Mouse (Mus musculus): ENCODE results near the gene Ppm1h.

Gene Ppm1h

DNA sequence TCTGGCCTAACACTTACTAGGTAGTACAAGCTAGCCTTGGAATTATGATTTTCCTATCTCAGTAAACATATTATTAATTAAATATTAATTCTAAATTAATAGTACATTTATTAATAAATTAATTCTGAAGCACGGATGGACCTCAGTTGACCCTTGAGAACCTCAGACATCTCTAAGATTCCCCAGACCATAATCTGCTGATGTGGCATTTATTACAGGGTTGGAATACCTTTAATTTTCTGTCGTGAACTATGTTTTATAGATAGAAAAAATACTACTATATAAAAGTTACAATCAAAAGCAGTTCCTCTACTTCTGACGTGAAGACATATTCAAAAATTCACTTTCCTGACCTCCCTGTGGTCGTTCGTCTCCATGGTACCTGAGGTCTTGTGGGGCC lies 19.8 kb downstream of the Ppm1h start:
- DNase-seq (ENCODE audit: low read depth, low spot score) = no peak

- DNase-seq (ENCODE audit: low read depth, low spot score) = no peak
These were observed 26.3 kb downstream of the Ppm1h start for GRCm38 (mm10) chr10:122704901-122705300.

GRCm38 (mm10) chr10:122705457-122705856 lies 26.9 kb downstream of the Ppm1h start:
- no peak for DNase-seq (ENCODE audit: low read depth, low spot score)

DNA sequence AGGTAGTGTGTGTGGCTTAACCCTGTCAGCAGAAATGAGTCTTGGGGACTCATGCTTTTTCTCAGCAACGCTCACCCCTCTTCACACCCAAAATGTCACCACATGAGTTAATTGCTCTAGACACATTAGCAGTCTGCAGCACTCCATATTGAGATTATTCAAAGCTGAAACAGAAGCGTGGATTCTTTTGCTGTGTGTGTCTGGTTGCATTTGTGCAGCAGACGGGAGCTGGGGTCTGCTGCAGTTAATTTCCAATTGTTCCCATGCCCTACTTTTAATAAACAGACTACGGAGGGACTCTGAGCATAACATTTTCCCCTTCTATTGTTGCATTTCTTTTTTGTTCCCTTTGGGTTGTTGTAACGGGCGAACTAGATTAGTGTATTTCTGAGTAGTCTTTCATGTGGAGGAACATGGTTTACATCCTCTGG lies 32.8 kb downstream of the Ppm1h start:
- DNase-seq (ENCODE audit: low read depth, low spot score) = no peak

DNA sequence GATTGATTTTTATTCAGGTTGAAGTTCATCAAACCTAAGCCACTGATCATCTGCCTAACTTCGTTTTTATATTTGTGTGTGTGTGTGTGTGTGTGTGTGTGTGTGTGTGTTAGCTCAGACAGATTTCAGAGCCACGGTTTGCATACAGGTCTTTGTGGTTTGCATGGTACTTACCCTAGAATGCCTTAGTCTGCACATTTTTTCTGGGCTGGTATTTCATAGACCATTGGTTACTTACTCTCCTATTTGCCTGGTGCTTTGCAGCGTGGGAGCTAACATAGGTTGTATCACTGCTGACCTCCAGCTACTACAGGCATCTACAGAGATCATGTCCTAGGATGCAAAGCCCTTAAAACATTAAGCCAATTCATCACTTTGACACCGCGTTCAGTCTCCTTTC lies 33.7 kb downstream of the Ppm1h start:
- no peak for DNase-seq (ENCODE audit: low read depth, low spot score)

DNA sequence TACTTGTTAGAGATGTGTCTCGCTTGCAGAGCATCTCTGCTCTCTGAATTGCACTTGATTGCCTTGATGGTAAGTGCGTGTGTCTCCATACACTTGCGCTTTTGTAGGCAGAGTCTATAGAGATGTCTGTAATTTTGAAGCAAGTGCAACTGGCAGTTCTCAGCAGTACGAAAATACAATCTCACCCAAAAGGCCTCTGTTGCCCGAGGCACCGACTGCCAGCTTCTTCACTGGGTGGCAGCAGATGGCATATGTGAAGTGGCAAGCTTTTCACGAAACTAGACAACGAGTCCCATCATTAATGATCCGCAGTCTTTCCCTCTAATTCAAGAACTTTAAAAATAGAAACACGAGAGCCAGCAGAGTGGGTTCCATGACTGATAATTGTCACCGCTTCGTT lies 37.3 kb downstream of the Ppm1h start:
- DNase-seq (ENCODE audit: low read depth, low spot score) = no peak

- DNase-seq (ENCODE audit: low read depth, low spot score) = no peak
These were observed 37.7 kb downstream of the Ppm1h start for GRCm38 (mm10) chr10:122716286-122716685.

DNA sequence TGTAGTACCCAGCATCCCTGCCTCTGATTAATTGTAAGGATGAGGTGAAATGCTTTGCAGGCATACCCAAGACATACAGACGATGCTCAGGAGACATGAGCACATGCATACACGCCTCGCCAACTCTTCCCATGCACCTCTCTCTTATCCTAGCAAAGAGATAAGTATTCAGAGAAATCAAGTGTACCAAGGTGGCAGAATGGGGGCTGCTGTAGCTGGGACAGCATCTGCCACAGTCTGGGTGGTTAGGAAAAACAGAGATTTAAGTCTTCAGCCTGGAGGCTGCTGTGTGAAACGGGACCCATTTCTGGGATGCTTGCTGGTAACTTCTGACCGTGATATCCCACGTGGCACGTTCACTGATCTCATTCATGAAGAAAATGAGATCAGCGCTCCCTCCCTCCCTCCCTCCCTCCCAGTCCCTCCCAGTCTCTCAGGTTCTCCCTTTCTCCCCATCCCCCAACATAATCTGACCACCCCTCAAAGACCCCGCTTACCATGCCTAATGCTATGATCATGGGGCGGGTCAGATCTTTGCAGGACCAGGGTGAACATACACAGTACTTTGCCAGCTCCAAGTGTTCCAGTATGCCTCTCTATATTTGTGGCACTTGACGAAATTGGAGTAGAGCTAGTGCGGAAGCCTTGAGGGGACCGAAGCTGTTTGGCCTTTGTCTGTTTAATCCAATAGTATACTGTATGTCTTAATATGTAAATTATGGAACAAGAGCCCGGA lies 38.3 kb downstream of the Ppm1h start:
- DNase-seq (ENCODE audit: low read depth, low spot score) = no peak

DNA sequence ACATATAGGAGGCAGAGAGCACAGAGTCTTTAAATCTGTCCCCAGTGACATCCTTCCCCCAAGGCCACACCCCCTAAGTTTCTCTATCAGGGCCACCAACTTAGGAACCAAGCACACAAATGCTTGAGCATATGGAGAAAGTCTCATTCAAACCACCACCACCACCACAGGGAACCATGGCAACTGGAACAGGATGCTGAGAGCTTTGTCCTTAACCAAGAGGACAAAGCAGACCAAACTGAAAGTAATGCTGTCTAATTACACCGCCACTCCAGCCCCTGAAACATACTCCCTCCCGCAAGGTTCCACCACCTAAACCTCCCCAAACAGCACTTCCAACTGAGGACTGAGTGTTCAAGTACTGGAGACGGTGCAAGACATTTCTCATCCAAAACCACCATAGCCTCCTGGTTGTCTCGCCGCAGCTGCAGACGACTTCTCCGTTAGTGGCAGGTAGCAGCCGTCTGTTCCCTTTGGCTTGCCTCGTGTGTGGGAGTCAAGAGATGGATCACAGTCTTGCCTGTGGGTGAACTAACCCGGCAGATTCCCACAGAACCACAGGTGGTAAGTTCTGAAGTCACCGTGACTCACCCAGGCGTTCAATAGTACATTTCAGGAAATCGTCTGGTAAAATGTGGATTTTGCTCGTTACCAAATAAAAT lies 39.3 kb downstream of the Ppm1h start:
- no peak for DNase-seq (ENCODE audit: low read depth, low spot score)

- no peak for DNase-seq (ENCODE audit: low read depth, low spot score)
These were observed 40.4 kb downstream of the Ppm1h start for GRCm38 (mm10) chr10:122718951-122719350.

DNA sequence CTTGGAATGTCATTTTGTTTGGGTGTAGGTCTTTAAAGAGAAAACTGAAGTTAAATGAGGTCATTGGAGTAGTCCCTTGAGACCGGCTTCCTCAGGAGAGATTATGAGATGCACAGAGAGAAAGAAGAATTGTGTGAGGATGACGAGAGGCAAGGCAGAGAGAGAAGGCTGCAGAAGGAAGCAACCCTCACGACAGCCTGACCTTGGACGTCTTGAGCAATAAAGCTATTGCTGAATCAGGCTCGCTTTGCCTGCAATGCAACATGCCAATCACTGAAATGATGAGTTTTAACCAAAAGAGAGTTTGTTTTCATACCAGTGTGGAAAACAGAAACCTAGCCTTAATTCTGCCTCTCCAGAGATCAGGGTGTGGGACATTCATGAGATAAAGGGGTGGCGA lies 43.5 kb downstream of the Ppm1h start:
- DNase-seq (ENCODE audit: low read depth, low spot score) = no peak

- no peak for DNase-seq (ENCODE audit: low read depth, low spot score)
These were observed 46.1 kb downstream of the Ppm1h start for GRCm38 (mm10) chr10:122724692-122725091.

- no peak for DNase-seq (ENCODE audit: low read depth, low spot score)
These were observed 48.7 kb downstream of the Ppm1h start for GRCm38 (mm10) chr10:122727228-122727627.

GRCm38 (mm10) chr10:122728172-122728571 lies 49.6 kb downstream of the Ppm1h start:
- no peak for DNase-seq (ENCODE audit: low read depth, low spot score)

DNA sequence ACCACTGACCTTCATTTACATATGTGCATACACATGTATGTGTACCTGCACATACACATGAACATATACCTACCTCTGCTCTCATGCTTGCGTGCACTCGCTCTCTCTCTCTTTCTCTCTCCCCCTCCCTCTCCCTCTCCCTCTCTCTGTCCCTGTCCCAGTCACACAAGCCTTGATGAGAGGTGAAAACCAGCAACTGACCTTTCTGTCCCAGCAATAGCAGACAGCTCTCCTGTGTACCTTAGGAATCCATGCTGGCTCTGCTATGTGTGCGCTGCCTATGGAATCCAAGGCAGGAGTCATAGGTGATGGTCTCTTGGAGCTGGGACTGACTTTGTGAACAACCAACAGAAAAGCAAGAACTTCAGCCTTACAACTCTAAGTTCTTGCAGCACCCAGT lies 53.6 kb downstream of the Ppm1h start:
- no peak for DNase-seq (ENCODE audit: low read depth, low spot score)

DNA sequence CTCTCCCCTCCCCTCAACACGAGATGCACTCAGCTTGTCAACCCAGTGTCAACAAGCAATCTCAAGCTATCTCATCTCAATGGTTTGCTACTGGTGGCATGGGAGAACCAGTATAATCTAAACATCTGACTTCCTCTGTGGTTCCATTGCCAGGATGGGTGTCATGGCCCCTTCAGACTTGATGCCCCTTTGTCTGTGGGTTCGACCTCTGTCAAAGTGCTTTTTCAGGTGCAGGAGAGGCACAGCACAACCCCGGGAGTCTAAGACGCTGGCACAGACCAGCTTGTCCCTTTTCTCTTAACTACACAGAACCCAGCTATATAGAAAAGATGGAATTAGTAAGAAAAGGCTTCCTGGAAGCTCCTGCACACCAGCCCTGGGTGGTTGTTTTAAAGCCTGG lies 56.0 kb downstream of the Ppm1h start:
- no peak for DNase-seq (ENCODE audit: low read depth, low spot score)

DNA sequence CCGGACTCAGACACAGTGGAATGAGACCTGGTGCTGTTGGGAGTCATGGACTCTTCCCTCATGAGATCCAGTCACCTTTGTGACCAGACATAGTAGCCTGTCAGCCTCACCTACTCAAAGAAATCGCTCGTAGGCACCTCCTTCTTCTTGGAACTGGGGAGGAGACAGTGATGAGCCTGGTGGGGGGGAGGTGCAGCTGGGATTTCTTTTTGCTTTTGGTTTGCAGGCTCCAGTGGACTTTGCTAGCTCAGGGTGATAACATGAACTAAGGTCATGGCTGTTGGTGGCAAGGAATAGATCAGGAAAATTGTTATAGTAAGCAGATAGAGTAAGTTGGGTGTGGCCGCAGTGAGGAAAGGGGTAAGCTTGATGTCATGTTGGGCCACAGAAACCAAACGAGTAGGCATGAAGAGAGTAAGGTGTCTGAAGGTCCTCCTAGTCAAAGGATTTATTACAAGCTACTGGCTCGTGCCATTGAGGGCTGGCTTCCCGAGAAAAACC lies 56.8 kb downstream of the Ppm1h start:
- no peak for DNase-seq (ENCODE audit: low read depth, low spot score)

GRCm38 (mm10) chr10:122736835-122737234 lies 58.3 kb downstream of the Ppm1h start:
- peak; percentile 81 for DNase-seq (ENCODE audit: low read depth, low spot score)

GRCm38 (mm10) chr10:122738526-122738925 lies 60.0 kb downstream of the Ppm1h start:
- no peak for DNase-seq (ENCODE audit: low read depth, low spot score)

- DNase-seq (ENCODE audit: low read depth, low spot score) = peak; percentile 50
These were observed 60.5 kb downstream of the Ppm1h start for GRCm38 (mm10) chr10:122739037-122739436.

DNA sequence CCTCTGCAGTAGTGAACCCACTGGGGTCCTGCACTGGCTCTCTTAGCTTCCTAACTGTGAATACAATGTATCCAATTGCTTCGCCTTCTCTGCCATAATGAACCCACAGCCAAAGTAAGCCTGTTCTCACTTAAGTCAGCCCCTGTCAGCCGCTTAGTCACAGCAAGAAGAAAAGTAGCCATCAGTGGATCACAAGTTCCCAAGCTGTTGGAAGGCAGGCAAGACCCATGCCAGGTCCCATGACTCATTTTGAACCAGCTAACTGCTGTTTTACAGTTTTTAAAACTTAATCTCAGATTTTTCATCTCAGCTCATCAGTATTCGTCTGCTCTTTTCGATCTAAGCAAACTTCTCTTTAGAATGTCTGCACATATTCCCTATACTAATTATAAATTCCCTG lies 61.6 kb downstream of the Ppm1h start:
- DNase-seq (ENCODE audit: low read depth, low spot score) = no peak

GRCm38 (mm10) chr10:122741191-122741590 lies 62.6 kb downstream of the Ppm1h start:
- DNase-seq (ENCODE audit: low read depth, low spot score) = no peak

DNA sequence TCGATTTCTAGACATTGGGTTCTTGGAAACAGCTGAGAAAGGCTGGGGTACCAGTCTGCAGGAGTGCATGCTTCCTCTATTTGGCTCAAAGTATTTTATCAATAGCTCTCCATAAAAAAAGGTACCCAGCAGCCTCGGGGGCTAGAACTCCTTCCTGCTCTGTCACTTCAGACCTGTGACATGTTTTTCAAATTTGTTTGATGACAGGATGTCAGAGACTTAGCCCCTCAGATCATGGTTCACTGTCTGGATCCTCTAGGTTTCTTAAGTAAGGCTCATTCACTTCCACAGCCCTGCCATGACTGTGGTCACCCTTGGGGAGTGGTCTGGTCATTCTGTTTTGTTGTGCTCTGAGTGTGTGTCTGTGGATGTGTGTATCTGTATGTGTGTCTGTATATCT lies 63.6 kb downstream of the Ppm1h start:
- no peak for DNase-seq (ENCODE audit: low read depth, low spot score)
